Mouse (Mus musculus) forebrain, postnatal 0 days (tissue): ENCODE data around the gene Cdk17. TPM values are rescaled to one million over a fixed set of nuclear protein-coding genes. Genes with fewer than 3 reads are reported as not detected.

ENCODE experiments used
- ATAC-seq: fragments of 200-750 bp; cut with Nextera tagmentation; 2 replicates; pipeline ENCODE4 v1.8.0; 2017; ENCODE audit warnings: mild to moderate bottlenecking, moderate library complexity
- DNase-seq: peaks from one replicate; pipeline ENCODE4 v3.0.0-alpha.2; 2015
- H3K27ac ChIP-seq: fragments of 300-500 bp; sonication (generic); 2 replicates; pipeline ENCODE4 v1.5.1; 2014; ENCODE audit warnings: low read depth, mild to moderate bottlenecking, antibody characterized with exemption, low read length, moderate library complexity, mixed read lengths
- H3K27me3 ChIP-seq: fragments of 300-500 bp; sonication (generic); 2 replicates; pipeline ENCODE4 v1.6.1; 2014; ENCODE audit warnings: mild to moderate bottlenecking, low read length, mixed read lengths; ENCODE audit not compliant: insufficient read depth
- H3K36me3 ChIP-seq: fragments of 300-500 bp; sonication (generic); 2 replicates; pipeline ENCODE4 v1.6.1; 2014; ENCODE audit warnings: mild to moderate bottlenecking, moderate library complexity; ENCODE audit not compliant: insufficient read depth
- H3K4me1 ChIP-seq: fragments of 300-500 bp; sonication (generic); 2 replicates; pipeline ENCODE4 v1.6.1; 2014; ENCODE audit warnings: antibody characterized with exemption; ENCODE audit not compliant: insufficient read depth
- H3K4me2 ChIP-seq: fragments of 300-500 bp; sonication (generic); 2 replicates; pipeline ENCODE4 v1.6.1; 2014; ENCODE audit warnings: low read depth, mild to moderate bottlenecking, moderate library complexity
- H3K4me3 ChIP-seq: fragments of 300-500 bp; sonication (generic); 2 replicates; pipeline ENCODE4 v1.5.1; 2014; ENCODE audit warnings: low read depth, low read length, mixed read lengths
- H3K9ac ChIP-seq: fragments of 300-500 bp; sonication (generic); 2 replicates; pipeline ENCODE4 v1.6.1; 2014; ENCODE audit warnings: mild to moderate bottlenecking
- H3K9me3 ChIP-seq: fragments of 300-500 bp; sonication (generic); 2 replicates; pipeline ENCODE4 v1.6.1; 2016; ENCODE audit warnings: low read length
- CTCF ChIP-seq: sonication (generic); IDR thresholded peaks from 2 replicates; pipeline ENCODE4 v1.5.1; 2016; ENCODE audit warnings: antibody characterized with exemption, control low read depth, low read depth
- WGBS: fragments of 180-500 bp; shearing (Covaris S2); extraction: QIAGEN DNeasy Blood & Tissue Kit; methylation state at CpG from one replicate; pipeline ENCODE4 v1.1.7; 2014; 5-methylcytosine and 5-hydroxymethylcytosine counted together
- polyA plus RNA-seq: library from polyadenylated mRNA; unstranded; fragments of >200 nt; fragmentation: Nextera tagmentation; extraction: Ambion mirVana; gene quantifications from 2 replicates; pipeline ENCODE4 v1.2.1, GENCODE M21; 2015
- total RNA-seq: library from RNA; depleted of rRNA; stranded (reverse); fragments of >200 nt; gene quantifications from 2 replicates; pipeline ENCODE4 v1.2.3, GENCODE M21; 2014

Gene Cdk17
- total and polyA plus RNA-seq, 2 experiments from 2014 or later: 46.8 to 149 TPM

GRCm38 (mm10) chr10:93250436-93251317, 90.0 kb downstream of the Cdk17 start:
- 56% methylated on average over 24 of the region's 24 CpGs for WGBS
- ATAC-seq (no peak), DNase-seq (no peak)

GRCm38 (mm10) chr10:93251426-93251825, 90.8 kb downstream of the Cdk17 start:
- Histone ChIP-seq H3K4me1 (peaks cover 3% of the 10 kb centered on the region; the same call in 1 of the 2 replicates), H3K4me3 (no peak overlapping the region), H3K4me2 (no peak overlapping the region), H3K9ac (no peak overlapping the region), H3K9me3 (no peaks in the 10 kb centered on the region), H3K27me3 (no peaks in the 10 kb centered on the region), H3K27ac (no peak overlapping the region), H3K36me3 (peaks cover 12% of the 10 kb centered on the region; the same call in 1 of the 2 replicates)
- ATAC-seq (no peak), DNase-seq (no peak)
- 78% methylated on average over 8 of the region's 8 CpGs for WGBS
- no peak for TF ChIP-seq CTCF

More at GRCm38 (mm10) chr10:93250436-93251317, 90.0 kb downstream of the Cdk17 start:
- Histone ChIP-seq H3K36me3 (peaks cover 15% of the 10 kb centered on the region; the same call in 1 of the 2 replicates), H3K4me1 (peaks cover 3% of the 10 kb centered on the region; the same call in 1 of the 2 replicates), H3K4me3 (no peak overlapping the region), H3K9ac (no peak overlapping the region), H3K27ac (no peak overlapping the region), H3K4me2 (no peak overlapping the region), H3K27me3 (no peaks in the 10 kb centered on the region), H3K9me3 (no peaks in the 10 kb centered on the region)
- no peak for TF ChIP-seq CTCF

- H3K4me1 ChIP-seq: peaks cover 3% of the 10 kb centered on the region; the same call in 1 of the 2 replicates
- 76% methylated on average over 2 of the region's 2 CpGs for WGBS
- no peak for ATAC-seq
- peaks cover 6% of the 10 kb centered on the region; the same call in 1 of the 2 replicates for H3K36me3 ChIP-seq
- TF ChIP-seq CTCF: no peak
- DNase-seq: no peak
- no peaks in the 10 kb centered on the region for H3K9me3 ChIP-seq
- no peak overlapping the region for H3K4me3 ChIP-seq
- H3K27me3 ChIP-seq: no peaks in the 10 kb centered on the region
- no peak overlapping the region for H3K9ac ChIP-seq
- H3K4me2 ChIP-seq: no peak overlapping the region
- H3K27ac ChIP-seq: 0 out of 2 replicates have a peak overlapping the region, but pooled peaks have one; percentile 2
These were observed 92.0 kb downstream of the Cdk17 start for GRCm38 (mm10) chr10:93252661-93253060.

GRCm38 (mm10) chr10:93253156-93253555, 92.5 kb downstream of the Cdk17 start:
- 96% methylated on average over 6 of the region's 6 CpGs for WGBS
- 0 out of 2 replicates have a peak, but pooled peaks cover 5% of the 10 kb centered on the region for H3K36me3 ChIP-seq
- H3K9me3 ChIP-seq: no peaks in the 10 kb centered on the region
- no peak overlapping the region for H3K4me3 ChIP-seq
- DNase-seq (no peak), ATAC-seq (no peak)
- TF ChIP-seq CTCF: no peak
- H3K27me3 ChIP-seq: no peaks in the 10 kb centered on the region
- no peak overlapping the region for H3K27ac ChIP-seq
- no peak overlapping the region for H3K4me2 ChIP-seq
- H3K4me1 ChIP-seq: peaks cover 3% of the 10 kb centered on the region; the same call in 1 of the 2 replicates
- no peak overlapping the region for H3K9ac ChIP-seq

- DNase-seq (peak; percentile 70), ATAC-seq (peak; percentile 86)
- H3K9me3 ChIP-seq: no peaks in the 10 kb centered on the region
- no peak overlapping the region for H3K4me2 ChIP-seq
- no peak for TF ChIP-seq CTCF
- no peak overlapping the region for H3K4me3 ChIP-seq
- peaks cover 6% of the 10 kb centered on the region; the same call in 1 of the 2 replicates for H3K4me1 ChIP-seq
- H3K27me3 ChIP-seq: no peaks in the 10 kb centered on the region
- no peaks in the 10 kb centered on the region for H3K36me3 ChIP-seq
- 12% methylated on average over 13 of the region's 13 CpGs for WGBS
- peak overlapping the region; percentile 39; the same call in 1 of the 2 replicates for H3K9ac ChIP-seq
- peak overlapping the region; percentile 64 for H3K27ac ChIP-seq
These were observed 94.6 kb downstream of the Cdk17 start for GRCm38 (mm10) chr10:93255294-93255693.

- Histone ChIP-seq H3K4me2 (no peak overlapping the region), H3K4me3 (no peak overlapping the region), H3K36me3 (no peaks in the 10 kb centered on the region), H3K27ac (no peak overlapping the region), H3K9me3 (no peaks in the 10 kb centered on the region), H3K9ac (no peak overlapping the region), H3K4me1 (peaks cover 30% of the 10 kb centered on the region), H3K27me3 (no peaks in the 10 kb centered on the region)
- no peak for TF ChIP-seq CTCF
- 36% methylated on average over 5 of the region's 5 CpGs for WGBS
- DNase-seq (peak; percentile 18), ATAC-seq (no peak)
These were observed 99.2 kb downstream of the Cdk17 start for GRCm38 (mm10) chr10:93259826-93260225.
